Mouse (Mus musculus) midbrain, postnatal 0 days (tissue): Measurements from ENCODE around the gene Sash3. TPM values are rescaled to one million over a fixed set of nuclear protein-coding genes. Genes with fewer than 3 reads are reported as not detected.

Experiments used
- ATAC-seq: fragments of 200-750 bp; cut with Nextera tagmentation; 2 replicates; pipeline ENCODE4 v1.8.0; 2017; ENCODE audit warnings: moderate number of reproducible peaks, mild to moderate bottlenecking, moderate TSS enrichment, moderate library complexity; ENCODE audit not compliant: low FRiP score
- DNase-seq: peaks from one replicate; pipeline ENCODE4 v3.0.0-alpha.2; 2015; ENCODE audit warnings: low spot score
- H3K27ac ChIP-seq: fragments of 300-500 bp; sonication (generic); 2 replicates; pipeline ENCODE4 v1.5.1; 2014; ENCODE audit warnings: low read depth, mild to moderate bottlenecking, low read length, mixed read lengths
- H3K27me3 ChIP-seq: fragments of 300-500 bp; sonication (generic); 2 replicates; pipeline ENCODE4 v1.6.1; 2014; ENCODE audit warnings: low read length, control low read depth, mixed read lengths; ENCODE audit not compliant: insufficient read depth
- H3K36me3 ChIP-seq: fragments of 300-500 bp; sonication (generic); 2 replicates; pipeline ENCODE4 v1.6.1; 2014; ENCODE audit warnings: low read length, control low read depth, mixed read lengths; ENCODE audit not compliant: insufficient read depth
- H3K4me1 ChIP-seq: fragments of 300-500 bp; sonication (generic); 2 replicates; pipeline ENCODE4 v1.6.1; 2014; ENCODE audit warnings: mild to moderate bottlenecking, control low read depth, antibody characterized with exemption, low read length, mixed read lengths; ENCODE audit not compliant: insufficient read depth
- H3K4me2 ChIP-seq: fragments of 300-500 bp; sonication (generic); 2 replicates; pipeline ENCODE4 v1.6.1; 2014; ENCODE audit warnings: low read depth, mild to moderate bottlenecking, low read length, mixed read lengths; ENCODE audit not compliant: poor library complexity, severe bottlenecking
- H3K4me3 ChIP-seq: fragments of 300-500 bp; sonication (generic); 2 replicates; pipeline ENCODE4 v1.5.1; 2014; ENCODE audit warnings: low read depth, mild to moderate bottlenecking, low read length, moderate library complexity
- H3K9ac ChIP-seq: fragments of 300-500 bp; sonication (generic); replicated peaks from 2 replicates; pipeline ENCODE4 v1.6.1; 2014; ENCODE audit warnings: mild to moderate bottlenecking, low read length, moderate library complexity, mixed read lengths; ENCODE audit not compliant: poor library complexity, severe bottlenecking
- H3K9me3 ChIP-seq: fragments of 300-500 bp; sonication (generic); 2 replicates; pipeline ENCODE4 v1.6.1; 2016; ENCODE audit warnings: low read length, control low read depth
- CTCF ChIP-seq: IDR thresholded peaks from 2 replicates; pipeline ENCODE4 v1.5.1; 2016; ENCODE audit warnings: antibody characterized with exemption, mild to moderate bottlenecking
- WGBS: fragments of 180-500 bp; shearing (Covaris S2); extraction: QIAGEN DNeasy Blood & Tissue Kit; methylation state at CpG from one replicate; pipeline ENCODE4 v1.1.7; 2014; 5-methylcytosine and 5-hydroxymethylcytosine counted together
- polyA plus RNA-seq: library from polyadenylated mRNA; unstranded; fragments of >200 nt; fragmentation: Nextera tagmentation; extraction: Ambion mirVana; gene quantifications from 2 replicates; pipeline ENCODE4 v1.2.1, GENCODE M21; 2015
- total RNA-seq: library from RNA; depleted of rRNA; stranded (reverse); fragments of >200 nt; gene quantifications from 2 replicates; pipeline ENCODE4 v1.2.3, GENCODE M21; 2014

Gene Sash3
- total and polyA plus RNA-seq, 2 experiments from 2014 or later: 0.22 to 1.0 TPM

DNA sequence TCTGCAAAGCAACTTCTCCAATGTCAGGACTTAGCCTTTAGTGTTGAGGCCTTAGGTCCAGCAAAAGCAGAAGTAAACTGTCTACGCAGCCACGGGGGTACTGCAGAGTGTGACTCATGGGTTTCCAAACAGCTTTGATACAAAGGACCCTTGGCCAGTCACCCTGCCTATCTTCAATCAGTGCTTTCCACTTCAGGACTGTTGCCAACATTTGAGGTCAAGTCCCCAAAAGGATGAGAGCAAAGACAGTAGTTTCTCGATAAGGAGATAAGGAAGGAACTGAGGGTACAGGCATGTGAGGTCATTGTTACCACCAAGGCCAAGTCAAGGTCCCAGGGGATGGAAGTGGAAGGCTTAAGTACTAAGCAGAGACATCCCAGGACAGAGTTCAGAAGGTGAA, 40.0 kb upstream of the Sash3 start:
- H3K4me1 ChIP-seq: no peaks in the 10 kb centered on the region
- H3K36me3 ChIP-seq: no peaks in the 10 kb centered on the region
- no peak for TF ChIP-seq CTCF
- H3K9ac ChIP-seq: no peak overlapping the region
- no peak overlapping the region for H3K4me3 ChIP-seq
- H3K27me3 ChIP-seq: no peaks in the 10 kb centered on the region
- no peak for ATAC-seq
- no peak for DNase-seq
- no peak overlapping the region for H3K4me2 ChIP-seq
- WGBS: 93% methylated on average over 3 of the region's 3 CpGs
- H3K9me3 ChIP-seq: no peaks in the 10 kb centered on the region
- no peak overlapping the region for H3K27ac ChIP-seq

DNA sequence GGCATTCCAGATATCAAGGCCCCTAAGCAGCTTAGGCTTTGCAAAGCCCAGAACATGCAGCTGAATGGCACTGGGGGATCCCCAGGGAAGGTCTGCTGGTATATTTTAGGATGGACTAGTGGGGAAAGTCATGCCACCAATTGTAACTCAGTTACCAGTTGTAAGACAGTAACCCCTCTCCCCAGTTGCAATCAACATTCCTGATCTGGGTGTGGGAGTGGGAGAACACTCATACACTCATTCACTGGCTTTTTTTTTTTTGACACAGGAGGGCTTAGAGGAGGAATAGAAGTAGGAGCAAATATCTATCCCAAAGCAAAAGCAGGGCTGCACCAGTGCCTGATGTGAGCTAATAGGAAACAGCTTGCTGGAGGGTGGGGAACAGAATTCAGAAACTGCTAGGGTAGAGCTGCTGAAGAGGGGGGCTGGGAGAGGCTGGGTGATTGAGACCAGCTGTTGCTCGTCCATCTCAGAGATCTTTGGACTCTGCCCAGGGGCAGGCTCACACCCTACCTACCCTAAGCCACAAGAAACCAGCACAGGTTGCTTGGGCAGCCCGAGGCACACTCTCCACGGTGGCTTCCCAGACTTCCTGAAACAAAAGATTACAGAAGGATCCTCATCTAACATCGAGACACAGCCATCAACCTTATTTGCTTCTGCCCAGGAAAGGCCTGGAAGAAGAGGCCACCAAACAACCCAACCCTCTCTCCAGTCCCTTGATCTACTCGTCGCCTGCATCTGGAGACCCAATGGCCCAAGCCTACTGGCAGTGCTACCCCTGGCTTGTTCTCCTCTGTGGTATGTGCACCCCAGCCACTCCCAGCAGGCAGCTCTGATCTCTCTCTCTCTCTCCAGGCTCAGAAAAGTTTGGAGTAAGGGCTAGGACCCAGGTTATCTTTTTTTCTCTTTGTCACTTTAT, 37.6 kb upstream of the Sash3 start, which contains the start of gene Xpnpep2:
TSS of gene Xpnpep2 (plus strand) at position 332 of the 922 bp plus-strand sequence.
- ATAC-seq: no peak
- WGBS: 65% methylated on average over 6 of the region's 6 CpGs
- H3K9me3 ChIP-seq: no peaks in the 10 kb centered on the region
- H3K36me3 ChIP-seq: no peaks in the 10 kb centered on the region
- TF ChIP-seq CTCF: no peak
- no peak within 1 kb of the TSS for H3K27ac ChIP-seq
- H3K4me3 ChIP-seq: no peak within 1 kb of the TSS
- H3K4me2 ChIP-seq: no peak within 1 kb of the TSS
- no peak within 1 kb of the TSS for H3K9ac ChIP-seq
- DNase-seq: no peak
- H3K4me1 ChIP-seq: no peaks in the 10 kb centered on the region
- no peaks in the 10 kb centered on the region for H3K27me3 ChIP-seq

DNA sequence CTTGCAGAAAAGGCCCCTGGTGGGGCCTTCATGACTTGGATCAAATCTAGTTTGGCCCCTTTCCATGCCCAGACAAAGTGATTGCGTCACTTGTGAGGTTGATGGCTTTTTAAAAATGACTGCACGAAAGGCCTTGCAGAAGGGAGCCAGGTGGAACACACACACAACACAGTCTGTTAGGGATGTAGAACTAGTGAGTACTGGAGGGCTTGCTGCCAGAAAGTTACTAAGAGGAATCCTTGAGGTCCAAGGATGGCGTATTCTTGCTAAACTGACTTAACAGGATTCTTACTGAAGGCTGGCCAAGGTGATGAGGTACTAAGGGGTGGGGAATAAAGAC, 37.0 kb upstream of the Sash3 start:
- no peaks in the 10 kb centered on the region for H3K4me1 ChIP-seq
- TF ChIP-seq CTCF: no peak
- no peaks in the 10 kb centered on the region for H3K9me3 ChIP-seq
- no peak for DNase-seq
- no peak overlapping the region for H3K9ac ChIP-seq
- no peaks in the 10 kb centered on the region for H3K36me3 ChIP-seq
- no peaks in the 10 kb centered on the region for H3K27me3 ChIP-seq
- H3K4me3 ChIP-seq: no peak overlapping the region
- H3K4me2 ChIP-seq: no peak overlapping the region
- H3K27ac ChIP-seq: no peak overlapping the region
- 83% methylated on average over 3 of the region's 3 CpGs for WGBS
- no peak for ATAC-seq

DNA sequence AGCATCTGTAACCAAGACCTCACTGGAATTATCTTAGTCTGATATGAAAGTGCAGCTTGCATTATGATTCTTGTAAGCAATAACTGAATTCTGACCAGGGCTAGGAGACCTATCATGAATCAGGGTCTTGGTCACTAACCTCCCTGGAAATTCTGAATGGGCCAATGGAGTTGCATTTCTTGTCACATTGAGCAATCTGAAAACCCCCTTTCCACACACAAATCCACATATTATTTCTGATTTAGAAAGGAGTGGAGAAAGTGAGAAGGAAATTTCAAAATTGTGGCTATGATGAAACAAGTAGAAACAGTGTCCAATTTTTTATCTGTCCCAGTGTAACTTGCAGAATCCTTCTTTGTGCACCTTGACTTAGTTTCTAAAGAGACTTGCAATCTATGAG, 26.9 kb upstream of the Sash3 start:
- no peak for DNase-seq
- Histone ChIP-seq H3K9me3 (no peaks in the 10 kb centered on the region), H3K36me3 (no peaks in the 10 kb centered on the region), H3K27me3 (no peaks in the 10 kb centered on the region), H3K9ac (no peak overlapping the region), H3K4me2 (no peak overlapping the region), H3K4me3 (no peak overlapping the region), H3K4me1 (no peaks in the 10 kb centered on the region), H3K27ac (no peak overlapping the region)
- TF ChIP-seq CTCF: no peak
- ATAC-seq: no peak

- H3K9ac ChIP-seq: no peak overlapping the region
- peak; percentile 35 for DNase-seq
- no peaks in the 10 kb centered on the region for H3K4me1 ChIP-seq
- H3K27ac ChIP-seq: no peak overlapping the region
- H3K36me3 ChIP-seq: no peaks in the 10 kb centered on the region
- no peaks in the 10 kb centered on the region for H3K27me3 ChIP-seq
- H3K9me3 ChIP-seq: no peaks in the 10 kb centered on the region
- 32% methylated on average over 17 of the region's 17 CpGs for WGBS
- no peak overlapping the region for H3K4me3 ChIP-seq
- no peak overlapping the region for H3K4me2 ChIP-seq
- no peak for ATAC-seq
- peak; percentile 63 for TF ChIP-seq CTCF
Measured at GRCm38 (mm10) chrX:48124132-48125071, 21.8 kb upstream of the Sash3 start.
